Mouse (Mus musculus) adrenal gland, postnatal 14 days (tissue): ENCODE results near the gene Bloc1s1. TPM values are rescaled to one million over a fixed set of nuclear protein-coding genes. Genes with fewer than 3 reads are reported as not detected.

Experiments used
- DNase-seq: peaks from one replicate; pipeline ENCODE4 v3.0.0; 2021; ENCODE audit warnings: mixed read lengths
- total RNA-seq: library from RNA; stranded (reverse); gene quantifications from 2 replicates; pipeline ENCODE4 v1.2.3, GENCODE M21; 2021

Gene Bloc1s1
- total RNA-seq, 1 experiment from 2014 or later = 220 TPM

DNA sequence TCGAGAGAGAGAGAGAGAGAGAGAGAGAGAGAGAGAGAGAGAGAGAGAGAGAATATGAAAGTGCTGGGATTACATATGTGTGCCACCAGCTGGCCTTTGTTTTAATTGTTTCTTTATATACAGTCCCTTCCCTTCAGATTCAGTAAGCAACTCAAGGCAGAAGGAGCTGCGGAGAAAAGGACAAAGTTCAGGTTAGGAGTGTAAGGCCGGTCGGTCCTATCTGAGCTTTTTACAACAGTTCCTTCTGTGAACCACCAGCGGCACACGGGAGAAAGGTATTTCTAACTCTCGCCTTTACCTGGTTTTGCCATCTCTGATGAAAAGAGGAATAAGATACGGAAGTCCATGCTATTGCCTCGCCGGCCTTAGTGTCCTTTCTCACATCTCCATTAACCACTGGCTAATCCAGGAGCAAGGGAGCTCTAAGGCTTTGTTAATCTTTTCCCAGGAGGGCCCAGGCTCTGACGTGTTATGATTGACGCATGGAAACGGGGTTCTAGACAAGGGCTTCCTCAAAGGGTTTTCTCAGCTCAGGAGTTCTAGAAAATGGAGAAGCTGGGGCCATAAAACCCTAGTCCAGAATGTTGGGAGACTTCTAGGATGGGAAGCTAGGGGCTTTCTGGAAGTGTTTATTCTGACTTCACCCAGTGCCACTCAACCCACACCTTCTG lies 14.9 kb downstream of the Bloc1s1 start:
- DNase-seq = no peak

DNA sequence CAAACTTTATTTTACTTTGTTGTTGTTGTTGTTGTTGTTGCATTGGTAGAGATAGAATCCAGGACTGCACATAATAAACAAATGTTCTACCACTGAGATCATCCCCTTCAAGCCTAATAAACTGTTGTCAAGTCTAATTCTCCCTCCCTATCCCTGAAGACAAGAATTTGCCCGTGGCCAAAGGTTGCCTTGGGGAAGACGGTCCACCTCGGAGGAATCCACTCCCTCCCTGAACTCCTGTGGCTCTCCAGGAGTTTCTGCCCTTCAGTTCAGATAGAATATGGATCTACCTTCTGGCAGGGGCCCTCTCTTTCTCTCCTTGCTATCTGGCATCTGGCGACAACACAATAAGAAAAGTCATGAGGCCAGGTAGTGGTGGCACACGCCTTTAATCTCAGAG lies 19.0 kb downstream of the Bloc1s1 start:
- no peak for DNase-seq

DNA sequence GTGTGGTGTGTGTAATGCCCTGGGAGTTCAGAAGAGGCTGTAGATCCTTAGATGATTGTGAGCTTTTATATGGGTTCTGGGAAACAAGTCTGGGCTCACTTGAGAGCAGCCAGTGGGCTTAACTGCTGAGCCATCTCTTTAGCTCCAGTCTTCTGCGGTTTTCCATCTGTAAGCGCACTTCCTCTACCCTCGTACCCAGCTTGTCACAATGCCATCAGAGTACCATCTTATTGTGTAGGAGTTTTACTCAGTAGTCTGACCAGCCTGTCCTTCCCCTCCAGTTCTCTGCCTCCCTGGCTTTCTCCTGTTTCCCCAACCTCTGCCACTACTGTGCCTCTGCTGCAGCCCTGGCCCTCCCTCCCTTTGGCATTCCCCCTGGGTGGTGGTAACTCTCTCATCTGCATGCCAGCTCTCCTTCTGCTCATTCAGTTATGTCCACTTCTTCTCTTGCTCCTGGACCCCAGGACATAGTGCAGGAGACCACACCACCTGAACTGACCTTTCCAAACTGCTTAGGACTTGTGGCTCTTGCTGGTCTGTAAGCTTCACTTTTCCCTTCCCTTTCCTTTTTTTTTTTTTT lies 21.3 kb downstream of the Bloc1s1 start:
- no peak for DNase-seq

DNA sequence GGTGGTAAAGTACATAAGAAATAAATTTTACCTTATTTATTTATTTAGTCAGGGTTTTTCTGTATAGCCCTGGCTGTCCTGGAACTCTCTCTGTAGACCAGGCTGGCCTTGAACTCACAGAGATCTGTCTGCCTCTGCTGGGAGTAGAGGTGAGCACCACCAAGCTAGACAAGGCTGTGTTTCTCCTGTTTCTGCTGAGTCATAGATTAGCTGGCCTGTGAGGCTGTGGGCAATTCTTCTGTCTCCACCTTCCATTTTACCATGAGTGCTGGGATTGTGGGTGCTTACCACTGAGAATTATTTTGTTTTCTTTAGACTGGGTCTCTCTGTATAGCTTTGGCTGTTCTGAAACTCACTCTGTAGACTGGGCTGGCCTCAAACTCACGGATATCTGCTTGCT lies 22.4 kb downstream of the Bloc1s1 start:
- no peak for DNase-seq

DNA sequence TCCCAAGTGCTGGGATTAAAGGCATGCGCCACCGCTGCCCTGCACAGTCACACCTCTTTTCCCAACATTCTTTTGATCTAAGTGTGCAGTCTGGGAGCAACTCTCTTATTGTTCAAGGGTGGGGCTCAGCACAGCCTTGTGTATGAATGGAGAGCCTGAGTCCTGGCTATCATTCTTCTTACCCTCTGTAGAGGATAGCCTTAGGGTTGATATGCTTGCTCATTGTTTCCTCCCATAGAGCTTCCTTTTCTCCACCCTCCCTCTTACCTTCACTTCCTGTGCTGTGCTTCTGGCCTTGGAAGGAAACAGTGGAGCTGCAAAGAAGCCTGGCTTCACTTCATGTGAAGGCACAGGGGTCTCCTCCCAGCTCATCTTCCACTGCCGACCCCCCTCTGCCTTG lies 23.1 kb downstream of the Bloc1s1 start, which contains the start of gene Cd63:
Gene Cd63, plus strand, starts transcription at position 292 of the 400 bp plus-strand sequence.
- DNase-seq = no peak

DNA sequence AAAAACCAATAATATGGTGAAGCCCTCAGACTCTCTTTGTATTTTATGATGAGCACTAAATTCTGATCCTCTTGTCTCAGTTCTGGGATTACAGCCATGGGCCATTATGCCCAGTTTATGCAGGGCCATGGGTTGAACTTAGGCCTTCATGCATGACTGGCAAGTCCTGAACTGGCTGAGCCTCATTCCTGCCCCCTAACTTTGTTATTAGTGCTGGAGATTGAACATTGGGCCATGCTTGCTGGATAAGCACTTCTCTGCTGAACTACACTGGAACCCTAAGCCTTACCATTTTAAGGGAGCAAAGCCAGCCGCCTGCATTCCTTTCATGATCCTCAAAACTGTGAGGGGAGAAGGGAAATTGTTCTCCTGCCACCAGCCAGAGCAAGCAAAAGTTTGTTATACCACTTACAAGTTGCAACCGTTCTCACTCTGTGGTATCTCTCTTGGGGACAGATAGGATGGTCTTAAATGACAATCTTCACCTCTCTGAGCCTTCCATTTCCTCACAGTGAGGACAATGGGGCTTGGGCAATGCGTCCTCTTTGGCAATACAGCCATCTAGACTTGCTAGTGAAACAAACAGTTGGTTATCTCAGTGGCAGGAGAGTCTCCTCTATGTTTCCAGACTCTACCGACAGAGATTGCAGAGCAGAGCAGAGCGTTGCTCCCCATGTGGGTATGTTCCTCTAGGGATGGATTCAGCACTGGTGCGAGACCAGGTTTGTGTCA lies 23.9 kb downstream of the Bloc1s1 start:
- DNase-seq = no peak

DNA sequence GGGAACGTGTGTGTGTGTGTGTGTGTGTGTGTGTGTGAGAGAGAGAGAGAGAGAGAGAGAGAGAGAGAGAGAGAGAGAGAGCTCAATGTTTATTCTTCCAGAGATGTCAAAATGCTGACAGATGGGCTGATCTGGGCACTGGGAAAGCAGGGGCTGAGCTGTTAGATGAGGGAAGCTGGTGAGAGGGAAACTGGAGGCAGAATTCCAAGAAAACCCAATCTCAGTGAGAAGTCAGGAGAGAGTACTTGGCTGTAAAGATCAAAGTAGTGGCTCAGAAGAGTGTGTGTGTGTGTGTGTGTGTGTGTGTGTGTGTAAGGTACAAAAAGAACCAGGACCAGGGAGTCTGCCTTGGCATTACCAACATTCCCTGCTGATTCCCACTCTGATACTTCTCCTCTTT lies 26.3 kb downstream of the Bloc1s1 start:
- DNase-seq = no peak

DNA sequence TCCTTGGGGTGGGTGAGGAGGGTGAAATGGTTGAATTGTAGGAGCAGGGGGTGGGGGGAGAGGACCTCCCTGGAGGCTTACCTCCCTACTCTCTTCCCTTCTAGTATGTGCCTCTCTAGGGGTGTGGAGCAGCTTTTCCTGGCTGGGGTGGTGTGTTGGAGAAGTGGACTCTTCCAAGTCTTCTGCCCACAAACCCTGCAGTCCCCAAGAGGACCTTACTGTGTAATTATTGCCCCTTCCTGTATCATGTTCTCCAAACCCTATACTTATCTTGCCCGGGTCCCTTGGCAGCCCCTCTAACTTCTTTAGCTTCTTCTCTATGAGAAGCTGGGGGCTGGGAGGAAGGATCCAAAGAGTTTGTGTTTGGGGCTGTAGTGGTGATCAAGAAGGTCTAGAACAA lies 27.0 kb downstream of the Bloc1s1 start:
- no peak for DNase-seq

DNA sequence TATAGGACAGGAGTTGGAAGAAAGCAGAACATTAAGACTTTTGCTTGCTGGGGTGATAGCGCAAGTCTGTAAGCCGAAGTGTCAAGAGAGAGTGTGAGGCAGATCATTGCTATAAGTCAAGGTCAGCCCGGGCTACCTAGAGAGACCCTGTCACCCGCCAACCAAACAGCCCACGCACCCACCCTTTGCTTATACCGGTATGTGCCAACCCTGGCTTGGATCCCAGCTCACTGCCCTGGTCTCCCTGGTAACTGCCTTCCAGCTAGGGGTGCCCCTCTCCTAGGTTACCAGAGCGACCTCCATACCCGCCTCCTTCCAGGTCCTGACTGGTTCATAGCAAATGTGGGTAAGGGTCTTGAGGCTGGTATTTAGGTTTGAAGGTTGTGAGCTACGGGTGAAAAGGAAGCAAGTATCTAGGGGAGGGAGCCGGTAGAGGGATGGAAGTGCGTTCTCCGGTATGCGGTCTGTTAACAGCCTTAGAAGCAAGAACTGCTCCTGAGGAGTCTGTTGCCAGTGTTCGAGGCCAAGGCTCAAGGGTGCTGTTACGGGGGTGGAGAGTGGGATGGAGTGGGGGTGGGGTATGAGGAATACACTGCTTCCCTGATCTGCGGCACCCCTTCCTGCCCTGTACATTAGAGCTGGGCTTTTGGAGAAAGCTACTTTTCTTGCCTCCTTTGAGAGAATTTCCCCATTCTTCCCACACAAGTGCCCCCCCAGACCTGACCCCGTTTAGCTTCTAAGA lies 27.7 kb downstream of the Bloc1s1 start:
- peak; percentile 56 for DNase-seq

DNA sequence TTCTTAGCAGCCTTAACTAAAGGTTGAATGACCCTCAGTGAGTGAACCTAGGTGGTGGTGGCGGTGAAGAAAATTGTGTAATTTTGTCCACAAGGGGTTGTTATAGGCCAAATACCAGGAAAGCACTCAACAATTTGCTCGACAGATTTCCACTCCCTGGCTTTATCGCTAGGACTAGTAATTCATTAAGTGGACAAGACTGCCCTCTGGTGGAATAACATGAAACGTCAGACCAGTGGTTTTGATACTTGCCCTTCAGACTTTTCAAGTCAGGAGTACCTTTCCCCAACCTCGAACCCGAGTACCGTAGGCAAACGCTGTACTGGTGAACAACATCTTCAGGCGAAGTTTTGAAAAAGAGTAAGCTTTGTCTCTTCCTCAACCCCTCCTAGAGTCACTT lies 28.4 kb downstream of the Bloc1s1 start:
- DNase-seq = peak; percentile 81

DNA sequence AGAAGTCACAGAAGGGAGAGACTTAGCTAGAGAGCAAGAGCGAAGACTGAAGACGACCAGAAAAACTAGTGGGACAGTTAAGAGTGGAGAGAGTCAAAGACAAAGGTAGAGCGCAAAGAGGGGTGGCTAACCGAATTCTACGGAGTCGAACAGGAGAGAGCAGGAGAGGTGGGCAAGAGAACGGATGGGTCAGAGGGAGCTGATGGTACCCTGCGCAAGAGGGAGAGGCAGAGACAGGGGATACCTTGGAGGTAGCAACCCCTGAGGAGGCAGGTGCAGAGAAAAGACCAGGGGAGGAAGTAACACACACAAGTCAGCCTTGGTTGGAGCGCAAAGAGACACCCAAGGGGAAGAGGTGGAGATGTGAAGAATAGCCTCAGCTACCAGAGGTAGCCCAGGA lies 31.6 kb downstream of the Bloc1s1 start:
- no peak for DNase-seq

DNA sequence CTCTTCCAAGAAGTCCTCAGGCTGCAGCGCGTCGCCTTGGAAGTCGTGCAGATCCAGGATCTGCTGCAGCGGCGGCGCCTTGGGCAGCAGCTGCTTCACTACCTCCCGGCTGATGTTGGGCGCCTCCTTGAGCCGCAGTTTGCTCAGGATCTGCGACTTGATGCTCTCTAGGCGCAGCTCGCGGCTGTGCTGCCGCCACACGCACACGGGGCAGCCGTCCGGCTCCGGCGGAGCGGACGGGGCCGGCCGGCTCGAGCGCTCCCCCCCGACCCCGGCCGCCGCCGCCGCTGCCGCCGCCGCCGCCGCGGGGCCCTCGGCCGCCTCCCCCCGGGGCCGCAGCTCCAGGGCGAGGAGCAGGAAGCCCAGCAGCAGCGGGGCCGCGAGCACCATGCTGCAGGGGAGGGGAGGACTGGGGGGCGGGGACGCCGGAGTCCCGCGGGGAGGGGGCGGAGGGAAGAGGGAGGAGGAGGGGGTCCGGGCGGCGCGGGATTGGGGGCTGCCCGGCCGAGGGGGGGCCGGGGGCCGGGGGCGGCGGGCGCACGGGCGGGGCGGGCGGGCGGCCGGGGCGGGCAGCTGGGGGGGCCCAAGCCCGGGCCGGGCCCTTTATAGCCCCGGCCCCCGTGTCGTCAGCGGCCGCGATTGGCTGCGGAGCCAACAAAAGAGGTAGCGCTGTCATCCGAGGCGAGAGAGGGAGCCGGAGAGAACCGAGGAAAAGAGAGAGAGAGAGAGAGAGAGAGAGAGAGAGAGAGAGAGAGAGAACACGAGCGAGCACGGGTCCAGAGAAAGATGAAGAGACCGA lies 32.3 kb downstream of the Bloc1s1 start, which contains the start of gene Gdf11:
Gene Gdf11, minus strand, starts transcription at position 423 of the 799 bp plus-strand sequence.
- peak; percentile 72 for DNase-seq

DNA sequence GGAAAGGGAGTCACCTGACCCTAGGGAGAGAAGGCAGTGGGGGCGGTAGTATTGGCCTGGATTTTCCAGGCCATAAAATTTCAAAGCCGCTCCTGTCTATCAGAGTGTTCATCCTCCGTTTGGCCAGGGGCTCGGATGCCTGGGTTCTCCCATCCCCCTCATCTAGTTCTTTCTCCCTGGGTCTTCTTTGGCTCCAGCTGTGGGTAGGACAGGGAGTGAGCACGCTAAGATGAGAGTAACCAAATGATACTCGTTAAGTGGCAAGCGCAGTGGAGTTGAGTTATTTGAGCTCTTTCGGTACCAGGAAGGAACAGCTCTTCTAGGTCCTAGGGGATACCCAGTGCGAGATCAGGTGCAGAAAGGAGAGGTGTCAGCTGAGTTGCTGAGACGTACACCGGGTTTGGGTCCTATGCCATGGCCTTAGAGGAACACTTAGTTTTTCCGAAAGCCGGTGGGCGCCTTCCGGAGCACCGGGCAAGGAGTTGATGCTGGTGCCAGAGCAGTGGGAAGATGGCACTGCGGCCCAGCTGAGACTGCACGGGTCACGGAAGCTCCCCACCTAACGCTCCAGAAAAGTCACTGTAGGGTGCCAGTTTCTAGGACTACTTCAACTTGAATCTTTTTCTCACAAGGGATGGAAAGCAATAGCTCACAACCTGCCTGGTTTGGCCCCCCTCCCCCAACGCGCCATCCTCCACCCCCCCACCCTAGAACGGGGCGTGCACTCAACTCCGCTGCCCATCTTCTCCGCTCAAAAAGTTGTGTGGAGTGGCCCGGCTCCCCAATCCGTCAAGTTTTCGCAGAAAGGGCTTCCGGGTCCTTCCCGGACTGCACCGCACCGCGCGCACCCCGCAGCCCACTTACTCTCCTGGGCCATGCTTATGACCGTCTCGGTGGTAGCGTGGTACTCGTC lies 33.2 kb downstream of the Bloc1s1 start:
- no peak for DNase-seq

DNA sequence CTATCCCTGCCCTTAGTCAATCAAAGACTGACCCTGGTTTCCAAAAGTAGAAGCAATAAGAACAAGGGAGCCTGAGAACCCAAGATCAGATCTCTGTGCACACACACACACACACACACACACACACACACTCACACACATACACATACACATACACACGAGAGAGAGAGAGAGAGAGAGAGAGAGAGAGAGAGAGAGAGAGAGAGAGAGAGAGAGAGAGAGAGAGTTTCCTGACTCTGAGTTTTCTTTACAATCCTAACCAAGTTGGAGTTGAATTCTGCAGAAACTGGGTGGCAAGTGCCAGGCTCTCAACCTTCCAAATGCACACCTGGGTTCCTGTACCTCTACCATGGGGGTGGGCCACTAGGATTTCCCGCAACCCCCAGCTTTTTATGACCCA lies 34.0 kb downstream of the Bloc1s1 start:
- no peak for DNase-seq

DNA sequence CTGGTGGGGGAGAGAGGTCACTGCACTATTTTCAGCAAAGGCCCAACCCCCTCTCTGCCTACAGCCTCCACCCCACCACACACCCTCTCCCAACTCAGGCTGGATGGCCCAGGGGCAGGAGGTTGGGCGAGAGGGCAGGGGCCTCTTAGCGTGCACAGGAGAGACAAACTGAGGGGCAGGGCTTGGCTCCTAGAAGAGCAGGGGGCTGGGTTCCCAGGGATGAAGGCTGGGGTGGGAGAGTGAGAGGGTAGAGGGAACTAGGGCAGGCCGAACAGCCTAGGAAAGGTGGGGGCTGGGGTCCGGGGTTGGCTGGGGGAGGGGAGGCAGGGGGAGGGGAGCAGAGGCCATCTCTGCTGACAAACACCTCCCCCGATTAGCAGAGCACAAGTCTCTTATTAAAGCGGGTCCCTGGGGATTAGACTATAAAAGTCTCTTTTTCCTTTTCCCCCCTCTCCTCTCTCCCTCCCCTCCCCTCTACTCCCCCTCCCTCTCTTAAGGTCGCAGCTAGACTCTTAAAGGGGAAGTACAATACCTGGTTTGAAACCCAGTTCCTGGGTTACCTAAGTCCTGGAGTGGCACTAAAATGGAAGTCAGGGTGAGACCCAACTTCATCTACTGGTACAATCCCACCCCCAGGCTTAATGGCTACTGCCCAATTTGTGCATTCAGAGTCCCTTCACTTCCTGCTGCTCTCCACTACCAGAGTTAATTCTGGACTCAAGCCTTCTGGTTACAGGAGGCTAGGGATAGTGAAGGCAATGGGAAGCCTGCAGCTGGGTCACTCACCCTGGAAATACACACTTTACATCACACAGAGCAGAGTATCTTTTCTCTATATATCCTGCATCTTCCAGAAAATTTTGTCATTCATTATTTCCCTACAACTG lies 34.7 kb downstream of the Bloc1s1 start:
- no peak for DNase-seq

DNA sequence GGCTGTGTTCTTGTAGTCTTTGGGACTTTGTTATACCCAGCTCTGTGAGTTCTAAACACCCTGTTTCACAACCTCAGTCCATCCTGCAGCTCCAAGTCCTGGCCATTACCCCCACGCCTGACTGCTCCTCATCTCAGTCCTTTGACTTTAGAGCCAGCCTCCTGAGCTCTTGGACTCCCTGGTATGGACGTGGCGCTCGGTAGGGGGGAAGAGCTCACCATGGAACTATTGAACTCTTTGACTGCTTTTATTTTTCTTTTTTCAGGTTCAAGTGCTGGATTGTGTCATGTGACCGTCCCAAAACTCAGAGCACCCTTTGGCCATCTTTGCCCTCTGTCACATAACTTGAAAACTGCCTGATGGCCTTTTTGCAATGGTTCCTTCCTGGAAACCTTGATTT lies 41.8 kb downstream of the Bloc1s1 start:
- no peak for DNase-seq

DNA sequence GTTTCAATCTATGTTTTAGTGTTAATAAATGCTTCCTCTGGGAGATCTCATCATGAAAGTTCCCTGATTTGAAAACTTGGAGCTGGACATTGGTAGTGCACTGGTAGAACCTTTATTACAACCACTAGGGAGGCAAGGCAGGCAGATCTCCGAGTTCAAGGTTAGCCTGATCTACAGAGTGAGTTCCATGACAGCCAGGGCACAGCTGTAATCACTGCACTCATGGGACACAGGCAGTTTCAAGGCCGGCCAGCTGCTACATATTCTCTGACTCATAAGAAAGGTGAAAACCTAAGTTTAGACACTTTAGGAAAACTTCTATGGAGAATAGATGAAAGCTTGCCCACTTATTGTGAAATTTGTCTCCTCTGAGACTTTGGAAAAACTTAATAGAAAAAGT lies 45.0 kb downstream of the Bloc1s1 start:
- DNase-seq = peak; percentile 64

DNA sequence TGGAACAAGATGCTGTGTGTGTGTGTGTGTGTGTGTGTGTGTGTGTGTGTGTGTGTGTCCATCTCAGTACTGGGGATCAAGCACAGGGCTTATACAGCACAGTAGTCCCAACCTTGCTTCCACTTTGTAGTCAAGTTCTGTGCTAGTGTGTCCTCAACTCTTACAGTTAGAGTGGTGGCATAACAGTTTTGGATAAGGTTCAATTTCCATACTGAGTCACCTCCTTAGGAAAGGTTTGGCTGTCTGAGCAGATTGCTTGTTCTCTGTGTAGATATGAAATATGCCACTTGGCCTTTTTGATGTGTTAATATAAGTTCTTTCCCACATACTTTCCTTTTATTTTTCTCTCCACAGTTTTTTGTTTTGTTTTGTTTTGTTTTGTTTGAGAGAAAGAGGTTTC lies 45.5 kb downstream of the Bloc1s1 start:
- no peak for DNase-seq

DNA sequence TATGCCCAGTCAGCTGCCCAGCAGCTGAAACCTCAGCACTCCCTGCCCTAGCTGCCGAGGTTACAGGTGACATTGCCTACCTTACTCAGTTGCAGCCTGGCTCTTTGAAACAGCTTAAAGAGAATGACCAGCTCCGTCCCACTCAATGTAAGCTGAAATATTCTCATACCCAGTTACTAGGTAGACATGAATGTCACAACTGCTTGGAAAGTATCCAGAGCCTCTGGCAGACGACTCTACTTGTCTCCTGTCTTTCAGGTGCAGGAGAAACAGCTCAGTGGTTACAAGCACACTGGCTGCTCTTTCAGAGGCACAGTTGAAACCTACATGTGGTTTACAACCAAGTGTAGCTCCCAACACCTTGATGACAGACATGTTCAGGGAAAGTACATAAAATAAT lies 53.5 kb downstream of the Bloc1s1 start:
- no peak for DNase-seq
